Comparison of ENCODE assay signal across 8 mouse cellular contexts in the genomic region with DNA sequence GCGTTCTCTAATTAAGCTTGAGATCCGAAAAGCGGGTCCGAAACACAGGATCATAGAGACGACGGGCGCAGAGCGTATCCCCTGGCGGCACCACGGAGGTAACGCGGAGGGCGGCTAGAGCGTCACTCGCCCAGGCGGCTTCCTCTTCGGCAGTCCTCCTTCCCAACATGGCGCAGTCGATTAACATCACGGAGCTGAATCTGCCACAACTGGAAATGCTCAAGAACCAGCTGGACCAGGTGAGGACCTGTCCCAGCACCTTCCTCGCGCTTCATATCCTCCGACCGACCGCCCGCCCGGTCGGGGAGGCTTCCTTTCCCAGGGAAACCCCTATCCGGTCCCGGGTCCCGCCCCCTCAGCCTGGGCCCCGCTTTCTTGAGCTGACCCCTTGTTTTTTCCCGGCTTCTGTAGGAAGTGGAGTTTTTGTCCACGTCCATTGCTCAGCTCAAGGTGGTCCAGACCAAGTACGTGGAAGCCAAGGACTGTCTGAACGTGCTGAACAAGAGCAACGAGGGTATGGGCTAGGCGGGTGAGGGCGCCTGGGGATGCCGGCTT. TPM values are rescaled to one million over a fixed set of nuclear protein-coding genes. Genes with fewer than 3 reads are reported as not detected.
DNase-seq lines count a peak whose midpoint lies in the region; ATAC-seq and TF ChIP-seq lines count a peak whose summit lies in the region.

Gene Pfdn5 (plus strand): TSS at position 95 of the 555 bp plus-strand sequence.

- no peaks in the 10 kb centered on the region for H3K9me3 ChIP-seq in heart, embryonic 10.5 days
- H3K9me3 ChIP-seq in kidney, embryonic 14.5 days (ENCODE audit: control insufficient read depth, low read length), result no peaks in the 10 kb centered on the region
- H3K9me3 ChIP-seq in limb, embryonic 15.5 days, result no peaks in the 10 kb centered on the region
- no peaks in the 10 kb centered on the region for H3K9me3 ChIP-seq in midbrain, postnatal 0 days (ENCODE audit: low read length)

- peak; percentile 99 for ATAC-seq in erythroblast, adult 5-6 weeks (replicated peaks; ENCODE audit: low FRiP score, poor library complexity, severe bottlenecking)
- peak; percentile 91 for ATAC-seq in kidney, embryonic 14.5 days (ENCODE audit: low FRiP score, low TSS enrichment)
- peak; percentile 78 for ATAC-seq in limb, embryonic 15.5 days (ENCODE audit: insufficient number of reproducible peaks, low FRiP score, low TSS enrichment, low read depth)
- peak; percentile 90 for ATAC-seq in midbrain, postnatal 0 days (ENCODE audit: low FRiP score)

- H3K27ac ChIP-seq in heart, embryonic 10.5 days, result peak within 1 kb of the TSS; percentile 94
- peak within 1 kb of the TSS; percentile 74 for H3K27ac ChIP-seq in kidney, embryonic 14.5 days (ENCODE audit: low read depth, low read length)
- H3K27ac ChIP-seq in limb, embryonic 15.5 days, result peak within 1 kb of the TSS; percentile 75
- peak within 1 kb of the TSS; percentile 67 for H3K27ac ChIP-seq in midbrain, postnatal 0 days (ENCODE audit: low read depth, low read length)

- no peak for TF ChIP-seq CTCF in C2C12 (IDR thresholded peaks at IDR 0.05; ENCODE audit: control insufficient read depth, insufficient read depth, insufficient read length)
- peak; percentile 64 for TF ChIP-seq CTCF in brain, embryonic 14.5 days (IDR thresholded peaks at IDR 0.05; ENCODE audit: borderline replicate concordance, extremely low read depth, insufficient read depth, insufficient read length)
- TF ChIP-seq CTCF in midbrain, postnatal 0 days (IDR thresholded peaks at IDR 0.05), result peak; percentile 64

- H3K4me3 ChIP-seq in C2C12 (ENCODE audit: insufficient read depth, poor library complexity, severe bottlenecking), result peak within 1 kb of the TSS; percentile 90
- peak within 1 kb of the TSS; percentile 75 for H3K4me3 ChIP-seq in heart, embryonic 10.5 days
- peak within 1 kb of the TSS; percentile 68 for H3K4me3 ChIP-seq in kidney, embryonic 14.5 days (ENCODE audit: low read length)
- H3K4me3 ChIP-seq in limb, embryonic 15.5 days, result peak within 1 kb of the TSS; percentile 70
- peak within 1 kb of the TSS; percentile 69 for H3K4me3 ChIP-seq in midbrain, postnatal 0 days (ENCODE audit: low read depth, low read length)

- peak within 1 kb of the TSS; percentile 83 for H3K4me2 ChIP-seq in kidney, embryonic 14.5 days (replicated peaks; ENCODE audit: low read depth, low read length)
- peak within 1 kb of the TSS; percentile 52 for H3K4me2 ChIP-seq in limb, embryonic 15.5 days
- peak within 1 kb of the TSS; percentile 76 for H3K4me2 ChIP-seq in midbrain, postnatal 0 days (ENCODE audit: low read depth, low read length, poor library complexity, severe bottlenecking)

- TF ChIP-seq POLR2A in brain, embryonic 14.5 days (IDR thresholded peaks at IDR 0.05; ENCODE audit: borderline replicate concordance, extremely low read depth, insufficient read depth, insufficient read length, poor library complexity, severe bottlenecking), result no peak

- H3K27me3 ChIP-seq in C2C12 (ENCODE audit: control insufficient read depth, insufficient read depth, insufficient read length), result no peaks in the 10 kb centered on the region
- H3K27me3 ChIP-seq in heart, embryonic 10.5 days (ENCODE audit: insufficient read depth, poor library complexity, severe bottlenecking), result no peaks in the 10 kb centered on the region
- no peaks in the 10 kb centered on the region for H3K27me3 ChIP-seq in kidney, embryonic 14.5 days (ENCODE audit: control insufficient read depth, insufficient read depth, low read length)
- no peaks in the 10 kb centered on the region for H3K27me3 ChIP-seq in limb, embryonic 15.5 days
- no peaks in the 10 kb centered on the region for H3K27me3 ChIP-seq in midbrain, postnatal 0 days (ENCODE audit: insufficient read depth, low read length)

- peak within 1 kb of the TSS; percentile 81 for H3K9ac ChIP-seq in kidney, embryonic 14.5 days (ENCODE audit: low read depth, low read length)
- H3K9ac ChIP-seq in limb, embryonic 15.5 days, result peak within 1 kb of the TSS; percentile 57
- peak within 1 kb of the TSS; percentile 83 for H3K9ac ChIP-seq in midbrain, postnatal 0 days (replicated peaks; ENCODE audit: low read length, poor library complexity, severe bottlenecking)

- peak within 1 kb of the TSS; percentile 79 for H3ac ChIP-seq in C2C12 (ENCODE audit: control insufficient read depth, insufficient read length, low read depth)

- peak; percentile 96 for DNase-seq in brain, embryonic 14.5 days (ENCODE audit: low read depth)
- peak; percentile 91 for DNase-seq in heart, embryonic 10.5 days (ENCODE audit: low spot score)
- peak; percentile 89 for DNase-seq in midbrain, postnatal 0 days (ENCODE audit: low spot score)
- DNase-seq in spleen, postnatal 10 days (ENCODE audit: low spot score in 2 of 2), result peak; percentile 86 to 94

- H3K36me3 ChIP-seq in C2C12 (ENCODE audit: control insufficient read depth, insufficient read depth), result peaks cover 62% of the 10 kb centered on the region
- H3K36me3 ChIP-seq in heart, embryonic 10.5 days, result peaks cover 60% of the 10 kb centered on the region
- H3K36me3 ChIP-seq in kidney, embryonic 14.5 days (ENCODE audit: control insufficient read depth, insufficient read depth, low read length), result peaks cover 57% of the 10 kb centered on the region
- peaks cover 60% of the 10 kb centered on the region for H3K36me3 ChIP-seq in limb, embryonic 15.5 days
- peaks cover 13% of the 10 kb centered on the region; the same call in 1 of the 2 replicates for H3K36me3 ChIP-seq in midbrain, postnatal 0 days (ENCODE audit: insufficient read depth, low read length)

- peaks cover 11% of the 10 kb centered on the region for H3K79me3 ChIP-seq in C2C12 (ENCODE audit: low read depth)

- H3K79me2 ChIP-seq in C2C12 (ENCODE audit: control insufficient read depth, insufficient read depth), result peaks cover 26% of the 10 kb centered on the region

- H3K4me1 ChIP-seq in heart, embryonic 10.5 days, result peaks cover 8% of the 10 kb centered on the region; the same call in 1 of the 2 replicates
- H3K4me1 ChIP-seq in kidney, embryonic 14.5 days (ENCODE audit: control insufficient read depth, insufficient read depth, low read length), result peaks cover 14% of the 10 kb centered on the region
- peaks cover 13% of the 10 kb centered on the region for H3K4me1 ChIP-seq in limb, embryonic 15.5 days
- H3K4me1 ChIP-seq in midbrain, postnatal 0 days (ENCODE audit: insufficient read depth, low read length), result peaks cover 8% of the 10 kb centered on the region

- under 1% methylated on average over 40 of the region's 40 CpGs for WGBS in heart, embryonic 10.5 days
- WGBS in kidney, embryonic 14.5 days, result under 1% methylated on average over 40 of the region's 40 CpGs
- WGBS in limb, embryonic 15.5 days, result under 1% methylated on average over 40 of the region's 40 CpGs
- under 1% methylated on average over 38 of the region's 40 CpGs for WGBS in midbrain, postnatal 0 days

TF ChIP-seq in C2C12, 6 proteins besides CTCF, POLR2A, EP300 and RAD21:
- peak; percentile 55 for TF ChIP-seq MAX (IDR thresholded peaks at IDR 0.05)
- TF ChIP-seq MYOG (IDR thresholded peaks at IDR 0.05; ENCODE audit: control insufficient read depth, extremely low read depth, insufficient read length), result no peak

RNA-seq across cellular contexts. Expression of gene Pfdn5, which starts in this region (rescaled TPM):
- polyA plus RNA-seq in C2C12 (2012; fragmentation: generic; extraction: Trizol), result 378 TPM
- 303 and 362 TPM in 2 replicates for polyA plus RNA-seq in brain, embryonic 14.5 days (2012; rRNA removed)
- total RNA-seq in erythroblast, adult 5-6 weeks (2015; ENCODE audit: low replicate concordance), result 71.1 and 131 TPM in 2 replicates
- 120 and 128 TPM in 2 replicates for total RNA-seq in erythroblast, adult 5-6 weeks (2017; ENCODE audit: low replicate concordance)
- 260 and 282 TPM in 2 replicates for polyA plus RNA-seq in heart, embryonic 10.5 days (2016; fragmentation: Nextera tagmentation; extraction: Ambion mirVana)
- polyA plus RNA-seq in kidney, embryonic 14.5 days (2014; fragmentation: Nextera tagmentation; extraction: Ambion mirVana), result 481 and 576 TPM in 2 replicates
- 314 and 380 TPM in 2 replicates for polyA plus RNA-seq in limb, embryonic 15.5 days (2015; fragmentation: Nextera tagmentation; extraction: Ambion mirVana)
- 145 and 153 TPM in 2 replicates for total RNA-seq in midbrain, postnatal 0 days (2014; rRNA removed)
- 525 and 567 TPM in 2 replicates for polyA plus RNA-seq in midbrain, postnatal 0 days (2015; fragmentation: Nextera tagmentation; extraction: Ambion mirVana)

Comparison
In these comparisons a context has a peak if more than half of its experiments do, and no peak if none do; other contexts are left out.
1. Peak in every context shown above with its lines: DNase-seq, ATAC-seq, H3K4me3 ChIP-seq and H3K27ac ChIP-seq.